Mouse (Mus musculus) spleen, adult 2 months (tissue): ENCODE results near the gene Appl1.

Experiments
- CTCF ChIP-seq: fragments of 200-500 bp; IDR thresholded peaks from 2 replicates; pipeline ENCODE4 v1.5.1; 2011; ENCODE audit warnings: mild to moderate bottlenecking, inconsistent platforms; ENCODE audit not compliant: insufficient read depth, insufficient read length, insufficient replicate concordance; ENCODE audit errors: extremely low read depth
- POLR2A ChIP-seq: fragments of 200-500 bp; IDR thresholded peaks from 2 replicates; pipeline ENCODE4 v1.6.1; 2011; ENCODE audit warnings: low read depth, low read length, inconsistent platforms

DNA sequence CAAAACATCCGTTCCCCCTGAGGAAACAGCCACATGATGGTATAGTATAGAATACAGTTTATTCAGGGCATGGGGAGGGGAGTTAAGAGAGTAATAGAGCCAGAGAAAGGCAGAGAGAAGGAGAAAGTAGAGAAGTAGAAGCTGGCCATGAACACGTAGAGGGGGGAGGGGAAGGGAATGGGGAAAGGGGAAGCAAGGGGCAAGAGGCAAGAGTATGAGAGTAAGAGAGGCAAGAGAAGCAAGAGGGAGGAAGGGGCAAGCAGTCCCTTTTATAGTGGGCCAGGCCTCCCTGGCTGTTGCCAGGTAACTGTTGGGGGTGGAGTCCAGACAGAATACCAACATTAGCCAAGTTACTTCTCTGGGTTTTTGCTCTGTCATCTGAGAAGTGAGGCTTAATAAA lies 6.5 kb upstream of the Appl1 start:
- TF ChIP-seq POLR2A (no peak), CTCF (no peak)
